Mouse (Mus musculus) C2C12 (cell line): ENCODE measurements at regions not wholly inside any gene's neighbourhood (a gene's known extent, or its start where the extent isn't known, plus 50 kb on each side); places are given as distances from the start of the nearest gene placed in this dataset.

Experiments used
- H3K27me3 ChIP-seq: one replicate; pipeline ENCODE4 v1.6.1; 2011; ENCODE audit not compliant: control insufficient read depth, insufficient read depth, insufficient read length
- H3K36me3 ChIP-seq: one replicate; pipeline ENCODE4 v1.6.1; 2011; ENCODE audit not compliant: control insufficient read depth, insufficient read depth
- H3K4me3 ChIP-seq: one replicate; pipeline ENCODE4 v1.5.1; 2011; ENCODE audit warnings: mild to moderate bottlenecking, control low read depth; ENCODE audit not compliant: poor library complexity, insufficient read depth, severe bottlenecking
- H3K79me2 ChIP-seq: one replicate; pipeline ENCODE4 v1.6.1; 2011; ENCODE audit not compliant: control insufficient read depth, insufficient read depth
- H3K79me3 ChIP-seq: one replicate; pipeline ENCODE4 v1.6.1; 2011; ENCODE audit warnings: low read depth, control low read depth
- H3ac ChIP-seq: one replicate; pipeline ENCODE3; 2011; ENCODE audit warnings: low read depth; ENCODE audit not compliant: control insufficient read depth, insufficient read length
- CEBPB ChIP-seq: IDR thresholded peaks from one replicate; pipeline ENCODE4 v1.6.1; 2011; ENCODE audit warnings: low read depth, mild to moderate bottlenecking, control low read depth, moderate library complexity
- CTCF ChIP-seq: IDR thresholded peaks from one replicate; pipeline ENCODE4 v1.5.1; 2011; ENCODE audit not compliant: control insufficient read depth, insufficient read depth, insufficient read length
- FOSL1 ChIP-seq: IDR thresholded peaks from one replicate; pipeline ENCODE4 v1.8.0; 2011; ENCODE audit warnings: mild to moderate bottlenecking, low read length; ENCODE audit not compliant: poor library complexity, insufficient read depth, severe bottlenecking
- MAX ChIP-seq: IDR thresholded peaks from one replicate; pipeline ENCODE4 v1.6.1; 2011; ENCODE audit warnings: mild to moderate bottlenecking, control low read depth
- MYOD1 ChIP-seq: IDR thresholded peaks from one replicate; pipeline ENCODE4 v1.6.1; 2011; ENCODE audit warnings: low read depth; ENCODE audit not compliant: control insufficient read depth, insufficient read length
- MYOG ChIP-seq: IDR thresholded peaks from one replicate; pipeline ENCODE4 v1.6.1; 2011; ENCODE audit not compliant: control insufficient read depth, insufficient read length; ENCODE audit errors: extremely low read depth
- USF1 ChIP-seq: IDR thresholded peaks from one replicate; pipeline ENCODE4 v1.6.1; 2011; ENCODE audit warnings: low read depth, mild to moderate bottlenecking, control low read depth, moderate library complexity

GRCm38 (mm10) chr13:102393662-102393970 is 299.7 kb upstream of the Cd180 start:
- no peak for TF ChIP-seq CTCF
- TF ChIP-seq MYOD1: no peak
- TF ChIP-seq CEBPB: no peak
- TF ChIP-seq FOSL1: no peak
- TF ChIP-seq MYOG: no peak
- no peak for TF ChIP-seq USF1
- TF ChIP-seq MAX: no peak

GRCm38 (mm10) chr13:102394057-102394456 is 299.3 kb upstream of the Cd180 start:
- no peak overlapping the region for H3K4me3 ChIP-seq
- no peaks in the 10 kb centered on the region for H3K79me3 ChIP-seq
- no peaks in the 10 kb centered on the region for H3K79me2 ChIP-seq
- no peaks in the 10 kb centered on the region for H3K36me3 ChIP-seq
- no peaks in the 10 kb centered on the region for H3K27me3 ChIP-seq
- H3ac ChIP-seq: no peak overlapping the region
- no peak for TF ChIP-seq CEBPB
- TF ChIP-seq MYOD1: no peak
- no peak for TF ChIP-seq FOSL1
- TF ChIP-seq CTCF: no peak
- no peak for TF ChIP-seq MYOG
- no peak for TF ChIP-seq USF1
- no peak for TF ChIP-seq MAX

More at GRCm38 (mm10) chr13:102393662-102393970, 299.7 kb upstream of the Cd180 start:
- Histone ChIP-seq H3K36me3 (no peaks in the 10 kb centered on the region), H3K79me2 (no peaks in the 10 kb centered on the region), H3ac (no peak overlapping the region), H3K4me3 (no peak overlapping the region), H3K27me3 (no peaks in the 10 kb centered on the region), H3K79me3 (no peaks in the 10 kb centered on the region)

- no peaks in the 10 kb centered on the region for H3K27me3 ChIP-seq
- H3K79me2 ChIP-seq: no peaks in the 10 kb centered on the region
- no peaks in the 10 kb centered on the region for H3K36me3 ChIP-seq
- no peak overlapping the region for H3K4me3 ChIP-seq
- TF ChIP-seq USF1 (no peak), MYOG (no peak), CTCF (no peak), FOSL1 (no peak), CEBPB (no peak), MAX (no peak), MYOD1 (no peak)
- no peak overlapping the region for H3ac ChIP-seq
- no peaks in the 10 kb centered on the region for H3K79me3 ChIP-seq
These were observed 295.9 kb upstream of the Cd180 start for GRCm38 (mm10) chr13:102397411-102397810.

- H3K27me3 ChIP-seq: no peaks in the 10 kb centered on the region
- H3K79me2 ChIP-seq: no peaks in the 10 kb centered on the region
- H3K4me3 ChIP-seq: no peak overlapping the region
- H3K36me3 ChIP-seq: no peaks in the 10 kb centered on the region
- no peak overlapping the region for H3ac ChIP-seq
- H3K79me3 ChIP-seq: no peaks in the 10 kb centered on the region
- TF ChIP-seq MAX: no peak
- TF ChIP-seq FOSL1: no peak
- TF ChIP-seq USF1: no peak
- no peak for TF ChIP-seq CEBPB
- no peak for TF ChIP-seq MYOD1
- no peak for TF ChIP-seq CTCF
- TF ChIP-seq MYOG: no peak
These were observed 281.5 kb upstream of the Cd180 start for GRCm38 (mm10) chr13:102411840-102412239.

GRCm38 (mm10) chr13:102434372-102434954 is 258.9 kb upstream of the Cd180 start:
- H3ac ChIP-seq: no peak overlapping the region
- no peaks in the 10 kb centered on the region for H3K79me2 ChIP-seq
- no peaks in the 10 kb centered on the region for H3K27me3 ChIP-seq
- H3K36me3 ChIP-seq: no peaks in the 10 kb centered on the region
- no peak overlapping the region for H3K4me3 ChIP-seq
- H3K79me3 ChIP-seq: no peaks in the 10 kb centered on the region
- no peak for TF ChIP-seq FOSL1
- TF ChIP-seq CEBPB: no peak
- TF ChIP-seq CTCF: no peak
- TF ChIP-seq MAX: no peak
- TF ChIP-seq MYOD1: no peak

GRCm38 (mm10) chr13:102442676-102443075 is 250.7 kb upstream of the Cd180 start:
- no peak overlapping the region for H3K4me3 ChIP-seq
- no peaks in the 10 kb centered on the region for H3K27me3 ChIP-seq
- no peaks in the 10 kb centered on the region for H3K79me2 ChIP-seq
- H3K79me3 ChIP-seq: no peaks in the 10 kb centered on the region
- H3K36me3 ChIP-seq: no peaks in the 10 kb centered on the region
- H3ac ChIP-seq: no peak overlapping the region
- TF ChIP-seq MYOD1: no peak
- TF ChIP-seq USF1: no peak
- TF ChIP-seq MAX: no peak
- no peak for TF ChIP-seq FOSL1
- no peak for TF ChIP-seq CEBPB
- TF ChIP-seq CTCF: no peak
- no peak for TF ChIP-seq MYOG
